Mouse (Mus musculus) liver, adult (tissue): ENCODE measurements around the gene Tbx10.

Experiments
- GATA4 ChIP-seq: IDR thresholded peaks from 2 replicates; pipeline ENCODE4 v1.6.1; 2014; ENCODE audit warnings: mild to moderate bottlenecking, low read length; ENCODE audit not compliant: insufficient replicate concordance

The Tbx10 gene

DNA sequence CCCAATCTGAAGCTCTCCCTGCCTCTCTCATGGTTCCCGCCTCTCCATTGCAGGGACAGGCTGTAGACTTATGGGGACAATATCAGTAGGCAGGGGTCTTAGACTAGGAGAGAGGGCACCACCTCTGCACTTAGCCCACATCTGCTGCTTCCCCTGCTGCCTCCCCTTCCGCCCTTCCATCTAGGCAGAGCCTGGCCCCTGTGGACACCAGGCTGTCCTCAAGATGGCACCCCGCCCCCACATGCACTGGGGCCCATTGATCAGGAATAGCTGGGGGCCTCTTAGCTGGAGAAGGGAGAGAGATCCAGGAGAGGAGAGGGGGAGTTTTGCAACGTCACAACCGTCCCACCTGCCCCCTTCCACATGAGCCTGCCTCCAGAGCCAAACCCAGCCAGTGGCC is at the start of gene Tbx10:
Tbx10 (plus strand) TSS at position 337 of the 400 bp plus-strand sequence.
- no peak for TF ChIP-seq GATA4

DNA sequence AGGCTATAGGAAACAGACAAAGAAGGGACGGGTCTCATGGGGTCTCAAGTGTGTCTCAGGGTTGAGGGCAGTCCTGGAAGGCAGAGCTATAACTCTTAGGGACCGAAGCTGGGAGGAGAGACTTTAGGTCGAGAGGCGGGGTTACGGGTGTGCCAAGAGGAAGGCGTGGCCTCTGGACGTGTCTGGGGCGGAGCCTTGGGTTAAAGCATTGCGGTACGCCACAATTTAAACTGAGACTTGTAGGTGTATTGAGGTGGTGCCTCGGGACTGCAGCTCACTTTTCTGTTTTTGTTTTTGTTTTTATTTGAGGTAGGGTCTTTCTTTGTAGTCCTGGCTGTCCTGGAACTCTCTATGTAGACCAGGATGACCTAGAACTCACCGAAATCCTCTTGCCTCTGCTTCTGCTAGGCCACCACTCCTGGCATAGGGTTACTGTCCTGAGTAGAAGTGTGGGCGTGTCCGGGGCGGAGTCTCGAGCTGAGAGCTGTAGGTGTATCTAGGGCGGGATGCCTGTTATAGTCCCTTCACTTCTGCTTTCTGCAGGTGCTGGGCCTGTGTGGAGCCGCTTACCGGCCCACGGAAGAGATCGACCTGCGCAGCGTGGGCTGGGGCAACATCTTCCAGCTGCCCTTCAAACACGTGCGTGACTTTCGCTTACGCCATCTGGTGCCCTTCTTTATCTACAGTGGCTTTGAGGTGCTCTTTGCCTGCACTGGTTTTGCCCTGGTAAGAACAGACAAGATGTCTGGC is 49.4 kb upstream of the Tbx10 start:
- TF ChIP-seq GATA4, result no peak

- TF ChIP-seq GATA4, result no peak
Measured at GRCm38 (mm10) chr19:3945872-3946564, 46.5 kb upstream of the Tbx10 start.

DNA sequence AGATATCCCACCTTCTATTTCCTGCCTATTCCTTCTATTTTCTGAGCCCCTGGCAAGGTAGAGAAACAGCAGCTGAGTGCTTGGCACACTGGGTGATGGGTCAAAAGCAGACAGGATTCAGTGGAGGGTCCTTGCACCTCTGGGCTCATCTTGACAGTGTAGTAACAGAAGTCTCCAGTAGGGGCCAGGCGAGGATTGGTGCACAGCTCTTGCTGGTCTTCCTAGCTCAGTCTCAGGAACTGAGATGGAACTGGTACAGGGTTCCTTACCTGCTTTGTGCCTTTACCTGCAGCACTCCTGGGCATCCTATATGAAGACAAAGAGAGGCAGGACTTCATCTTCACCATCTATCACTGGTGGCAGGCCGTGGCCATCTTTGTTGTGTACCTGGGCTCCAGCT is 45.8 kb upstream of the Tbx10 start:
- TF ChIP-seq GATA4, result no peak

DNA sequence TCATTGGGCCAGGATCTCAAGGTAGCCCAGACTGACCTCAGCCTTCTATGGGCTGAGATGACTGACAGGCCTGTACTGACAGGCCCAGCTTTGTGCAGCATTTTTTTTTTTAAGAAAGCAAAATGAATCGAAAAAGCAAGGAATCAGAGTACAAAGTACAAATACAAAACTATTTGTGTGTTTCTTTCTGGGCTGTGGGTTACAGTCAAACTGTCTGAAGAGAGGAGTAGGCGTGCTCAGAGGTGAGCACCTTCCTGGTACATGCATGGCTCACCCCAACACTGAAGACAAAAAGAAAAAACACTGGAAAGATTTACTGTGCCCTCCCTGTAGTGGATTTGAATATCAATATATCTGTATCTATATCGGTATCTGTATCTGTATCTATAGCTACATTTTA is 44.7 kb upstream of the Tbx10 start:
- no peak for TF ChIP-seq GATA4

DNA sequence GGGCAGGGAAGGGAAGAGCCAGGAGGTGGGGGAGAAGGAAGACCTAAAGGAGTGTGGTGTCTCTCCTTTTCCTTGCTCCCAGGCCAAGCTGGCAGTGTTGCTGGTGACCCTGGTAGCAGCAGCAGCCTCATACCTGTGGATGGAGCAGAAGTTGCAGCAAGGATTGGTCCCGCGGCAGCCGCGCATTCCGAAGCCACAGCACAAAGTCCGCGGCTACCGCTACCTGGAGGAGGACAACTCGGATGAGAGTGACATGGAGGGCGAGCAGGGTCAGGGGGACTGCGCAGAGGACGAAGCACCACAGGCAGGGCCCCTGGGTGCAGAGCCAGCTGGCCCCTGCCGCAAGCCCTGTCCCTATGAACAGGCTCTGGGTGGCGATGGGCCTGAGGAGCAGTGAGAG is 44.0 kb upstream of the Tbx10 start:
- TF ChIP-seq GATA4, result no peak

DNA sequence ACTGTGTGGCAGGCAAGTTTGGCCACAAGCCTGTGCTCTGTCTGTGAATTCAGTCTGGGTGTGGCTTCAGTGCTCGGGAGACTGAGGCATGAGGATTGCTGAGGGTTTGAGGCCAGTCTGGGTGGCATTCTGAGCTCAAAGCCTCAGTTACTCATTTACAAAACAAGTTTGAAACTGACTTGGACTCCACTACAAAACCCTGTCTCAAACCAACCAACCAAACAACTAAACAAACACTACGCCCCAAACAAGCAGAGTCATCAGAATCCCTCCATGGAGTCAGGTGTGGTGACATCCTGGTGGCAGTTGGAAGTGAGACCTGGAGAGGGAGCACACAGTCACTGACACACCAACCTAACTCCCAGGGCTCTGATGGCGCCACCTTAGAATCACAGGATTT is 42.2 kb upstream of the Tbx10 start:
- TF ChIP-seq GATA4, result no peak

DNA sequence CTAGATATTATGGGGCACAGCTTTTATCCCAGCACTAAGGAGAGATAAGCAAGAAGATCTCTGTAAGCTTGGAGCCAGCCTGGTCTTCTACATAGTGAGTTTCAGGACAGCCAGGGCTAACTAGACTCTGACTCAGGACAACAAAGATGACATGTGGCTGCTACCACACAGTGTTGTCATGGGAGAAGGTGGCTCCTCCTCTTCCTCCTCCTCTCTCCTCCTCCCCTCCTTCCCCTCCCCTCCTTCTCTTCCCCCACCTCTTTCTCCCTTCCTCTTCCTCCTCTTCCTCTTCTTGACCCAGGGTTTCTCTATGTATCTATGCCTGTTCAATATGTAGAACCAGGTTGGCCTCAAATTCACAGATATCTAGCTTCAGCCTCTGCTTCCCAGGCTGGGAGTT is 41.1 kb upstream of the Tbx10 start:
- TF ChIP-seq GATA4, result no peak

DNA sequence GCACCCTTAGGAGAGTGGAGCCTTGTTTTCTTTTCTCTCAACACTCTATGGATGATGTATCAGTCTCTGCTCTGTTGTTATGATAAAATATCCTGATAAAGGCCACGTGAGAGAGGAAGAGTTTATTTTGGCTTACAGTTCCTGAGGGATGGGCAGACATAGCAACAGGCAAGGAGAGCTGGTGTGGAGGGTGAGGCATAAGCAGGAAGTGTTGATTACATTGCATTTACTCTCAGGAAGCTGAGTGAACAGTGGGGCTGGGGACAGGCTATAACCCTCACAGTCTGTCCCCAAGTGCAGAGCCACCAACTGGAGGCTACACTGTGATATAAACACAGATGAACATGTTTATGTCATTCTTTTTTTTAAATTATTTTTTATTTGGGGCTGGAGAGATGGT is 40.5 kb upstream of the Tbx10 start:
- TF ChIP-seq GATA4, result no peak

GRCm38 (mm10) chr19:3955033-3955432 is 37.5 kb upstream of the Tbx10 start:
- no peak for TF ChIP-seq GATA4

- TF ChIP-seq GATA4, result no peak
Measured at GRCm38 (mm10) chr19:3955804-3956203, 36.7 kb upstream of the Tbx10 start.

DNA sequence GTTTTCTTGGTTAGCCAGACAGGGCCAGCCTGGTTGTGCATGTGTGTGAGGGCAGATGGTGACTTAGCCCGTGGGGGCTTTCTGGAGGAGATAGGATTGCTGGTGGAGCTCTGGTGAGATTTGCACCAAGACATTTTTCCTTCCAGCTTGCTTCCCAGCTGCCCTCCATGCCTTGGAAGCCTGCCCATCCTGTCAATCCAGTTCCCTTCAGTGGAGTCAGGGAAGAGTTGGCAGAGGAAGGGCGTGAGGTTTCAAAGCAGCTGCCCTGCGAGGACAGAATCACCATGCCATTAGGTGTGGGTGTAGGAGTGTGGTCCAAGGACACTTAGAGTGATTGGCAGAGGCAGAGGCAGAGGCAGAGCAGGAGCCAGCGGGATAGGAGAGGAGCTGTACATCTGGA is 34.1 kb upstream of the Tbx10 start, which contains the start of gene Aldh3b3:
Aldh3b3 (plus strand) TSS at position 176 of the 400 bp plus-strand sequence.
- TF ChIP-seq GATA4, result no peak

DNA sequence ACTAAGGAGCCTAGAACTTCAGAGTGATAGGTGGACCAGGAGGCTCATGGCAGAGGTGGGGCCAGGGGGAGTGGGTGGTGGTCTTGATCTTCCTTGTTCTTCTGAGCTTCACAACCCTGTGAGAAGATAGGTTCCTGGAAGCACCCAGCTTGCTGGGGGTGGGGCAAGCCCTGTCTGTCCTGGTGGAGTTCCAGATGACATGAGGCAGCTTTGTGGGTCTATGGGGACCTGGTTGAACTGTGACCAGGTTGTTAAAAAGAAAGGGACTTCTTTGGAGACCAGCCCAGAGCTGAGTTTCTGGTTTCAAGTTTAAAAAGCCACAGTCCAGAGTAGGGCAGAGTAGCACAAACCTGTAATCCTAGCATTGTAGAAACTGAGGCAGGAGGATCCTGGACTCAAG is 33.5 kb upstream of the Tbx10 start:
- no peak for TF ChIP-seq GATA4

DNA sequence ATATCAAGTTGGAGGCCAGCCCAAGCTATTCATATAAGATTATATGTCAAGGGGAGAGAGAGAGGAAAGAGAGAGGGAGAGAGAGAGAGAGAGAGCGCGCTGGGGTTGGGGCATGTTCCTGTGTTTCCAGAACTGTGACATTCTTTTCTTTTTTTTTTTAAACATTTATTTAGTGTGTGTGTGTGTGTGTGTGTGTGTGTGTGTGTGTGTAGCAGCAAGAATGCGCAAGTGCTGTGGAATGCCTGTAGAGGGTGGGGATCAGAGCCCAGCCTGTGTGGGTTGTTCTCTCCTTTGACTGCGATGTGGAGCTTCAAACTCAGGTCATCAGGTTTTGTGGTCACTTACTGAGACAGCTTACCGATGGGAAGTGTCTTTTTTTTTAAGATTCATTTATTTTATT is 32.3 kb upstream of the Tbx10 start:
- no peak for TF ChIP-seq GATA4

DNA sequence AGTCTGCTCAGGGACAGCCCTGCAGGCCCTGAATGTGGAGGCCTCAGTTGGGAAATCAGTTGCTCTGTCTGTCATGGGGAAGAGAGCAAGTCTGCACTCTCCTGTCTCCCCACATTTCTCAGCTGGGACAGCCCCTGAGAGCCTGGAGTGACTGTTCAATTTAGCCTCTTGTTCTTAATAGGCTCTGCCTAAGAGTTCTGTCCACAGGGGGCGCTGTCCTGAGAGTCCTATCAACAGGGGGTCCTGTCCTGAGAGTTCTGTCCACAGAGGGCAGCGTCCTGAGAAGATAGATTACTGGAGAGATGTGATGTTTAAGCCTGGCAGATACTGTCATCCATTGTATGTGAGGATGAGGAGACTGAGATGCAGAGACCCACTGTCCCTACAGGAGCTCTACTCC is 30.1 kb upstream of the Tbx10 start:
- no peak for TF ChIP-seq GATA4

- no peak for TF ChIP-seq GATA4
Measured at GRCm38 (mm10) chr19:3964030-3964429, 28.5 kb upstream of the Tbx10 start.

DNA sequence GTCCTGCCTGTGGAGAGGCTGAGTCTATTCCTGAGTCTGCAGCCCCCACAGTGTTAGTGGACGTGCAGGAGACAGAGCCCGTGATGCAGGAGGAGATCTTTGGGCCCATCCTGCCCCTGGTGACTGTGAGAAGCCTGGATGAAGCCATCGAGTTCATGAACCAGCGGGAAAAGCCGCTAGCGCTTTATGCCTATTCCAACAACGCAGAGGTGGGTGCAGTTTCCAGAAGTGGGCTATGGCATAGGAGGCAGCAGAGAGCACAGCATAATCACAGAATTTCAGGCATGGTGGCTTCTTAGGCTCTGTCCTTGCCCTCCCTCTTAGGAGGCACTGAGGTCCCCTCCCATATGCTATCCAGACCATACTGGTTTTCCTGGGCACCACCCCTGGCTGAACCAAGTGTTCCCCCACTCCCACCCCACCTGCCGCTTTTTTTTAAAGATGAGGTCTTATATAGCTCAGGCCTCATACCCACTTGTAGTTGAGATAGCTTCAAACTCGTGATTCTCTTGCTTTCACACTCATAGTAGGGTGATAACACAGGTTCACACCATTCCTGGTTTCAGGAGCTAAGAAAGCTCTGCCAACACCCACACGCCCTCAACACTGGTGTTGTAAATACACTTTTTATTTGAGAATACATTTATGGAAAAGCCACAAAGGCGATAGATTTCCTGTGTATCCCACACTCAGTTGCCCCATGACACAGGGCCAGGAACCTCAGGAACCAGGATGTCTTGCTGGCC is 26.0 kb upstream of the Tbx10 start:
- TF ChIP-seq GATA4, result no peak

- TF ChIP-seq GATA4, result no peak
Measured at GRCm38 (mm10) chr19:3967258-3967657, 25.3 kb upstream of the Tbx10 start.
